Mouse (Mus musculus) heart, embryonic 16.5 days (tissue): ENCODE data around the gene Pitpna. TPM values are rescaled to one million over a fixed set of nuclear protein-coding genes. Genes with fewer than 3 reads are reported as not detected.

ENCODE experiments used
- microRNA-seq: library from miRNA; unstranded; fragments of <30 nt; microRNA quantifications from one replicate; pipeline ENCODE4, GENCODE M21; 2017
- polyA plus RNA-seq: library from polyadenylated mRNA; unstranded; fragments of >200 nt; fragmentation: Nextera tagmentation; extraction: Ambion mirVana; gene quantifications from 2 replicates; pipeline ENCODE4 v1.2.1, GENCODE M21; 2015

Pitpna gene
- polyA plus RNA-seq, 1 experiment from 2014 or later, result 78.0 TPM

Small RNAs within 50 kb of the gene (microRNA-seq; reads per million reads assigned to microRNA genes)
- gene Mir3971, result not detected

Other genes with a start within 250 kb of the Pitpna start
- gene Rpa1, start 239.8 kb upstream of the Pitpna start, polyA plus RNA-seq, result 95.1 and 96.0 TPM in 2 replicates
- gene Smyd4, start 239.7 kb upstream of the Pitpna start, polyA plus RNA-seq, result 13.8 and 16.3 TPM in 2 replicates
- 37.4 and 40.1 TPM in 2 replicates for gene Serpinf1, start 165.4 kb upstream of the Pitpna start, polyA plus RNA-seq
- gene Serpinf2, start 148.5 kb upstream of the Pitpna start, polyA plus RNA-seq, result 0.39 and 0.75 TPM in 2 replicates
- 3.5 and 4.5 TPM in 2 replicates for gene Wdr81, start 133.4 kb upstream of the Pitpna start, polyA plus RNA-seq
- gene Tlcd2, start 126.4 kb upstream of the Pitpna start, polyA plus RNA-seq, result 11.2 and 12.1 TPM in 2 replicates
- gene Prpf8, start 101.3 kb upstream of the Pitpna start, polyA plus RNA-seq, result 31.4 and 34.1 TPM in 2 replicates
- 11.0 and 13.3 TPM in 2 replicates for gene Rilp, start 78.0 kb upstream of the Pitpna start, polyA plus RNA-seq
- gene Scarf1, start 74.6 kb upstream of the Pitpna start, polyA plus RNA-seq, result 11.0 and 14.0 TPM in 2 replicates
- 3.0 and 4.3 TPM in 2 replicates for gene Slc43a2, start 56.4 kb upstream of the Pitpna start, polyA plus RNA-seq
- 29.1 and 31.1 TPM in 2 replicates for gene Inpp5k, start 42.9 kb downstream of the Pitpna start, polyA plus RNA-seq
- gene Myo1c, start 62.4 kb downstream of the Pitpna start, polyA plus RNA-seq, result 72.4 and 83.8 TPM in 2 replicates
- gene Crk, start 91.2 kb downstream of the Pitpna start, polyA plus RNA-seq, result 99.6 and 101 TPM in 2 replicates
- gene Ywhae, start 144.8 kb downstream of the Pitpna start, polyA plus RNA-seq, result 646 and 689 TPM in 2 replicates
- 0.16 and 0.18 TPM in 2 replicates for gene Doc2b, start 208.0 kb downstream of the Pitpna start, polyA plus RNA-seq